ENCODE assay signal across 8 mouse cellular contexts in genomic region chr2:145784246-145784935, GRCm38 (mm10).
DNase-seq lines count a peak whose midpoint lies in the region; ATAC-seq and TF ChIP-seq lines count a peak whose summit lies in the region.
"Had no signal": no experiment of that assay in that cellular context is flagged by ENCODE, and none has a peak within 500 bp of the region (broad histone marks: within the 10 kb centered on the region; RNA-seq: fewer than 3 reads in every experiment).

No protein-coding gene starts in this region.

- no peak overlapping the region for H3K4me2 ChIP-seq in intestine, embryonic 14.5 days (ENCODE audit: low read length)
- H3K4me2 ChIP-seq in intestine, postnatal 0 days (replicated peaks; ENCODE audit: low read depth), result no peak overlapping the region
- no peak overlapping the region for H3K4me2 ChIP-seq in embryonic facial prominence, embryonic 13.5 days
- 0 out of 2 replicates have a peak overlapping the region, but pooled peaks have one; percentile 10 for H3K4me2 ChIP-seq in limb, embryonic 14.5 days (replicated peaks; ENCODE audit: low read depth, low read length, severe bottlenecking)
- no peak overlapping the region for H3K4me2 ChIP-seq in liver, embryonic 11.5 days
- H3K4me2 ChIP-seq in midbrain, embryonic 15.5 days, result no peak overlapping the region

- H3K4me1 ChIP-seq in intestine, embryonic 14.5 days (replicated peaks; ENCODE audit: control insufficient read depth, insufficient read depth, low read length), result peaks cover 35% of the 10 kb centered on the region
- H3K4me1 ChIP-seq in intestine, postnatal 0 days (replicated peaks; ENCODE audit: control insufficient read depth, insufficient read depth, low read length), result peaks cover 4% of the 10 kb centered on the region; the same call in 1 of the 2 replicates
- H3K4me1 ChIP-seq in embryonic facial prominence, embryonic 13.5 days, result peaks cover 43% of the 10 kb centered on the region
- H3K4me1 ChIP-seq in limb, embryonic 14.5 days (ENCODE audit: control insufficient read depth, insufficient read depth, low read length), result peaks cover 36% of the 10 kb centered on the region
- peaks cover 13% of the 10 kb centered on the region for H3K4me1 ChIP-seq in liver, embryonic 11.5 days (replicated peaks; ENCODE audit: control insufficient read depth, insufficient read depth, low read length)
- peaks cover 21% of the 10 kb centered on the region for H3K4me1 ChIP-seq in midbrain, embryonic 15.5 days

- H3K4me3 ChIP-seq in intestine, embryonic 14.5 days (ENCODE audit: low read depth, low read length), result no peak overlapping the region
- no peak overlapping the region for H3K4me3 ChIP-seq in intestine, postnatal 0 days (ENCODE audit: low read depth, low read length)
- no peak overlapping the region for H3K4me3 ChIP-seq in embryonic facial prominence, embryonic 13.5 days
- H3K4me3 ChIP-seq in limb, embryonic 14.5 days (replicated peaks; ENCODE audit: low read length), result no peak overlapping the region
- no peak overlapping the region for H3K4me3 ChIP-seq in liver, embryonic 11.5 days (ENCODE audit: low read depth, low read length)
- no peak overlapping the region for H3K4me3 ChIP-seq in midbrain, embryonic 15.5 days

- peak; percentile 66 for DNase-seq in intestine, embryonic 14.5 days (ENCODE audit: low spot score)
- peak; percentile 47 for DNase-seq in Muller cell, postnatal 12 days (ENCODE audit: inconsistent ontology term)
- peak; percentile 64 for DNase-seq in limb, embryonic 14.5 days (ENCODE audit: low spot score)
- no peak for DNase-seq in liver, embryonic 11.5 days (ENCODE audit: low spot score)
- DNase-seq: adrenal gland, postnatal 14 days had no signal

- ATAC-seq in intestine, embryonic 14.5 days (replicated peaks; ENCODE audit: low FRiP score, low TSS enrichment, low read depth), result no peak
- ATAC-seq in intestine, postnatal 0 days, result no peak
- ATAC-seq in embryonic facial prominence, embryonic 13.5 days (ENCODE audit: insufficient number of reproducible peaks, insufficient read depth, low FRiP score, low TSS enrichment, low read depth), result no peak
- no peak for ATAC-seq in limb, embryonic 14.5 days (ENCODE audit: low FRiP score, low read depth)
- ATAC-seq in liver, embryonic 11.5 days (replicated peaks; ENCODE audit: low FRiP score), result no peak
- ATAC-seq in midbrain, embryonic 15.5 days (replicated peaks), result no peak

- no peaks in the 10 kb centered on the region for H3K27me3 ChIP-seq in intestine, embryonic 14.5 days (replicated peaks; ENCODE audit: control insufficient read depth, insufficient read depth, low read length)
- no peaks in the 10 kb centered on the region for H3K27me3 ChIP-seq in intestine, postnatal 0 days (replicated peaks; ENCODE audit: control insufficient read depth, insufficient read depth, low read length)
- no peaks in the 10 kb centered on the region for H3K27me3 ChIP-seq in embryonic facial prominence, embryonic 13.5 days
- no peaks in the 10 kb centered on the region for H3K27me3 ChIP-seq in limb, embryonic 14.5 days (ENCODE audit: control insufficient read depth, insufficient read depth, low read length)
- no peaks in the 10 kb centered on the region for H3K27me3 ChIP-seq in liver, embryonic 11.5 days (replicated peaks; ENCODE audit: control insufficient read depth, insufficient read depth, low read length)
- no peaks in the 10 kb centered on the region for H3K27me3 ChIP-seq in midbrain, embryonic 15.5 days (replicated peaks)

- peak overlapping the region; percentile 68 for H3K27ac ChIP-seq in intestine, embryonic 14.5 days (ENCODE audit: low read depth)
- H3K27ac ChIP-seq in intestine, postnatal 0 days (ENCODE audit: low read depth, low read length), result no peak overlapping the region; the same call in 1 of the 2 replicates
- H3K27ac ChIP-seq in embryonic facial prominence, embryonic 13.5 days, result peak overlapping the region; percentile 91; the same call in 1 of the 2 replicates
- peak overlapping the region; percentile 72 for H3K27ac ChIP-seq in limb, embryonic 14.5 days (replicated peaks; ENCODE audit: low read depth, low read length)
- no peak overlapping the region for H3K27ac ChIP-seq in liver, embryonic 11.5 days (ENCODE audit: low read depth, low read length)
- H3K27ac ChIP-seq in midbrain, embryonic 15.5 days, result no peak overlapping the region

- no peak for TF ChIP-seq POLR2A in limb, embryonic 14.5 days (IDR thresholded peaks at IDR 0.05; ENCODE audit: borderline replicate concordance, extremely low read depth, insufficient read depth, insufficient read length)

- no peak overlapping the region for H3K9ac ChIP-seq in intestine, embryonic 14.5 days (ENCODE audit: low read length)
- no peak overlapping the region for H3K9ac ChIP-seq in intestine, postnatal 0 days (ENCODE audit: low read depth, low read length)
- no peak overlapping the region for H3K9ac ChIP-seq in embryonic facial prominence, embryonic 13.5 days
- no peak overlapping the region for H3K9ac ChIP-seq in limb, embryonic 14.5 days (ENCODE audit: low read depth, low read length, severe bottlenecking)
- H3K9ac ChIP-seq in liver, embryonic 11.5 days (ENCODE audit: low read depth, low read length), result no peak overlapping the region
- H3K9ac ChIP-seq in midbrain, embryonic 15.5 days, result no peak overlapping the region

- WGBS in intestine, embryonic 14.5 days, result 21% methylated on average over 13 of the region's 13 CpGs
- WGBS in intestine, postnatal 0 days, result 50% methylated on average over 13 of the region's 13 CpGs
- 56% methylated on average over 13 of the region's 13 CpGs for WGBS in embryonic facial prominence, embryonic 13.5 days
- 44% methylated on average over 13 of the region's 13 CpGs for WGBS in limb, embryonic 14.5 days
- WGBS in liver, embryonic 11.5 days, result 67% methylated on average over 13 of the region's 13 CpGs
- WGBS in midbrain, embryonic 15.5 days, result 57% methylated on average over 13 of the region's 13 CpGs

- no peak for TF ChIP-seq CTCF in intestine, postnatal 0 days (IDR thresholded peaks at IDR 0.05; ENCODE audit: low read depth)

- no peaks in the 10 kb centered on the region for H3K9me3 ChIP-seq in intestine, embryonic 14.5 days (ENCODE audit: control insufficient read depth, low read length)
- H3K9me3 ChIP-seq in intestine, postnatal 0 days (ENCODE audit: control insufficient read depth), result no peaks in the 10 kb centered on the region
- H3K9me3 ChIP-seq in embryonic facial prominence, embryonic 13.5 days, result no peaks in the 10 kb centered on the region
- H3K9me3 ChIP-seq in limb, embryonic 14.5 days (ENCODE audit: control insufficient read depth, low read length), result no peaks in the 10 kb centered on the region
- H3K9me3 ChIP-seq in liver, embryonic 11.5 days (ENCODE audit: control insufficient read depth, low read length), result no peaks in the 10 kb centered on the region
- no peaks in the 10 kb centered on the region for H3K9me3 ChIP-seq in midbrain, embryonic 15.5 days

- H3K36me3 ChIP-seq in intestine, embryonic 14.5 days (ENCODE audit: control insufficient read depth, insufficient read depth, low read length), result no peaks in the 10 kb centered on the region
- H3K36me3 ChIP-seq in intestine, postnatal 0 days (ENCODE audit: control insufficient read depth, insufficient read depth), result no peaks in the 10 kb centered on the region
- no peaks in the 10 kb centered on the region for H3K36me3 ChIP-seq in embryonic facial prominence, embryonic 13.5 days
- H3K36me3 ChIP-seq in limb, embryonic 14.5 days (ENCODE audit: control insufficient read depth, insufficient read depth, low read length), result no peaks in the 10 kb centered on the region
- no peaks in the 10 kb centered on the region for H3K36me3 ChIP-seq in liver, embryonic 11.5 days (ENCODE audit: control insufficient read depth, insufficient read depth, low read length)
- H3K36me3 ChIP-seq in midbrain, embryonic 15.5 days (replicated peaks), result no peaks in the 10 kb centered on the region

Comparison
In these comparisons a context has a peak if more than half of its experiments do, and no peak if none do; other contexts are left out.
1. H3K27ac ChIP-seq: peak in intestine, embryonic 14.5 days (single experiment), embryonic facial prominence, embryonic 13.5 days (single experiment) and limb, embryonic 14.5 days (single experiment); none in intestine, postnatal 0 days (single experiment), liver, embryonic 11.5 days (single experiment) and midbrain, embryonic 15.5 days (single experiment).